Mouse (Mus musculus) heart, embryonic 14.5 days (tissue): ENCODE measurements around the gene Cct8l1. TPM values are rescaled to one million over a fixed set of nuclear protein-coding genes. Genes with fewer than 3 reads are reported as not detected.

Experiments used
- ATAC-seq: fragments of 200-750 bp; cut with Nextera tagmentation; 2 replicates; pipeline ENCODE4 v1.8.0; 2017; ENCODE audit warnings: low read depth, moderate TSS enrichment; ENCODE audit not compliant: insufficient number of reproducible peaks, insufficient read depth, low FRiP score
- H3K27ac ChIP-seq, 2 experiments: fragments of 200-500 bp in 1 of 2; fragments of 300-500 bp in 1 of 2; sonication (generic) in 1 of 2; replicated peaks in 1 of 2; 2 replicates each; pipeline ENCODE4 v1.5.1; 2012 to 2014; ENCODE audit warnings: low read depth in 2 of 2, low read length in 2 of 2, control low read depth in 1 of 2, mild to moderate bottlenecking in 1 of 2, mixed read lengths in 1 of 2; ENCODE audit not compliant: control insufficient read depth in 1 of 2, insufficient read depth in 1 of 2
- H3K27me3 ChIP-seq: fragments of 300-500 bp; sonication (generic); 2 replicates; pipeline ENCODE4 v1.6.1; 2014; ENCODE audit warnings: mild to moderate bottlenecking, low read length, control low read depth; ENCODE audit not compliant: control insufficient read depth, insufficient read depth
- H3K36me3 ChIP-seq: fragments of 300-500 bp; sonication (generic); 2 replicates; pipeline ENCODE4 v1.6.1; 2014; ENCODE audit warnings: mild to moderate bottlenecking, control low read depth, low read length, mixed read lengths; ENCODE audit not compliant: control insufficient read depth, insufficient read depth
- H3K4me1 ChIP-seq, 2 experiments: fragments of 200-500 bp in 1 of 2; fragments of 300-500 bp in 1 of 2; sonication (generic) in 1 of 2; 2 replicates each; pipeline ENCODE4 v1.6.1; 2012 to 2014; ENCODE audit warnings: low read length in 2 of 2, control low read depth in 1 of 2, mixed read lengths in 1 of 2; ENCODE audit not compliant: control insufficient read depth in 2 of 2, insufficient read depth in 2 of 2
- H3K4me2 ChIP-seq: fragments of 300-500 bp; sonication (generic); 2 replicates; pipeline ENCODE4 v1.6.1; 2014; ENCODE audit warnings: mild to moderate bottlenecking, low read length
- H3K4me3 ChIP-seq, 2 experiments: fragments of 200-500 bp in 1 of 2; fragments of 300-500 bp in 1 of 2; sonication (generic) in 1 of 2; 2 replicates each; pipeline ENCODE4 v1.5.1; 2012 to 2014; ENCODE audit warnings: low read length in 2 of 2, mild to moderate bottlenecking in 2 of 2, control low read depth in 1 of 2, low read depth in 1 of 2, moderate library complexity in 1 of 2; ENCODE audit not compliant: control insufficient read depth in 1 of 2, insufficient read depth in 1 of 2
- H3K9ac ChIP-seq: fragments of 300-500 bp; sonication (generic); 2 replicates; pipeline ENCODE4 v1.6.1; 2014; ENCODE audit warnings: mild to moderate bottlenecking, low read length
- H3K9me3 ChIP-seq: fragments of 300-500 bp; sonication (generic); 2 replicates; pipeline ENCODE4 v1.6.1; 2016; ENCODE audit warnings: low read length, control low read depth; ENCODE audit not compliant: control insufficient read depth
- WGBS: fragments of 180-500 bp; shearing (Covaris S2); extraction: QIAGEN DNeasy Blood & Tissue Kit; methylation state at CpG from one replicate; pipeline ENCODE4 v1.1.7; 2014; 5-methylcytosine and 5-hydroxymethylcytosine counted together
- polyA plus RNA-seq: library from polyadenylated mRNA; unstranded; fragments of >200 nt; fragmentation: Nextera tagmentation; extraction: Ambion mirVana; gene quantifications from 2 replicates; pipeline ENCODE4 v1.2.1, GENCODE M21; 2014

Cct8l1 gene
- polyA plus RNA-seq, 1 experiment from 2014 or later: not detected

- 29% methylated on average over 2 of the region's 2 CpGs for WGBS
- no peaks in the 10 kb centered on the region for H3K9me3 ChIP-seq
- H3K4me3 ChIP-seq: peak overlapping the region in 1 of 2 experiments; percentile 60; a peak in 3 of 4 replicates
- no peak for ATAC-seq
- H3K27me3 ChIP-seq: no peaks in the 10 kb centered on the region
- H3K27ac ChIP-seq: peak overlapping the region in 1 of 2 experiments; percentile 98; a peak in 2 of 4 replicates
- H3K36me3 ChIP-seq: no peaks in the 10 kb centered on the region
- H3K4me1 ChIP-seq: peaks cover 12 to 14% of the 10 kb centered on the region in 2 experiments
- peak overlapping the region; percentile 71 for H3K4me2 ChIP-seq
- peak overlapping the region; percentile 86 for H3K9ac ChIP-seq
Measured at GRCm38 (mm10) chr5:25530629-25531028, 14.8 kb downstream of the Cct8l1 start.

DNA sequence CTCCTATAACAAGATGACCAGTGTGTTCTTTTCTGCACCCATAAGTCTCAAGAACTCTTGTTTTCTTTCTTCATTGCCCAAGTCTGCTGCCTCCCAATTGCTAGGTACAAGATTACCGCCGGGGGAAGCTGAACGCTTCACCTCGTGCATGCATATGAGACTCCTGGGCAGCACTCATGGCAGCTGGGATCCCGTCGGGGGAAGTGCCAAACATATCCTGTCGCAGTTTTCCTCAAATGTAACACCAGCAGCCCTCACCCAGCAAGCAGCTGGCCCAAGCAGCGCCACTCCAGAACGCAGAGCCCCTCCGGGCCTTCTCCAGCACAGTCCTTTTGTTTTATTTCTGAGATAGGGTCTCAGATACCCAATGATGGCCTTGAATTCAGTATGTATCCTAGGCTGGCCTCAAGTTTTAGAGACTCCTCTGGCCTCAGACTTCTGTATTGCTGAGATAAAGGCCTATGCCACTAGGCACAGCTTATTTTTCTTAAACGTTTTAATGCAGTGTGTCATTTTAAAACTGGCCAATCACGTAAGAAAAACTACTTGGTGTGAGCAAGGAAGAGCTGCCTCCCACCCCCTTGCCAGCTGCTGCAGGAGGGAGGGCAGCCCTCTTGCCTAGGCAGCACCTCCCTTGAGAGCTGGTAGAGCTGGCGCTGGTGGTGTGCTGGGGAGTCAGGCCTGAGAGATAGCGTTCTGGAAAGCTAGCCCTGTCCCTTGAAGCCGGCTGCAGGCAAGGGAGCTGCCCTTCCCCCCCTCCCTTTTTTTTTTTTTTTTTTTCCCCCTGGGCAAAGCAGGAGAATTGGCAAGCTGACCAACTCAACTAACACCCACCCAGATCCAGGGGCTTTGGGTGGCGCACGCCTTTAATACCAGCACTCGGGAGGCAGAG, 16.6 kb downstream of the Cct8l1 start:
- no peak for ATAC-seq
- WGBS: 39% methylated on average over 18 of the region's 18 CpGs
- Histone ChIP-seq H3K4me2 (no peak overlapping the region), H3K27ac (no peak overlapping the region), H3K27me3 (no peaks in the 10 kb centered on the region), H3K4me1 (peaks cover 7 to 9% of the 10 kb centered on the region in 2 experiments; a peak in 2 of 4 replicates), H3K36me3 (no peaks in the 10 kb centered on the region), H3K9me3 (peaks cover under 1% of the 10 kb centered on the region; the same call in 1 of the 2 replicates), H3K4me3 (no peak overlapping the region), H3K9ac (no peak overlapping the region)

GRCm38 (mm10) chr5:25533298-25533697, 17.4 kb downstream of the Cct8l1 start:
- no peak overlapping the region for H3K4me2 ChIP-seq
- ATAC-seq: no peak
- H3K27ac ChIP-seq: no peak overlapping the region
- H3K4me1 ChIP-seq: peaks cover 7 to 8% of the 10 kb centered on the region in 2 experiments; a peak in 2 of 4 replicates
- H3K36me3 ChIP-seq: no peaks in the 10 kb centered on the region
- H3K27me3 ChIP-seq: no peaks in the 10 kb centered on the region
- no peak overlapping the region for H3K9ac ChIP-seq
- peaks cover 9% of the 10 kb centered on the region; the same call in 1 of the 2 replicates for H3K9me3 ChIP-seq
- no peak overlapping the region for H3K4me3 ChIP-seq
- WGBS: 68% methylated on average over 5 of the region's 5 CpGs

DNA sequence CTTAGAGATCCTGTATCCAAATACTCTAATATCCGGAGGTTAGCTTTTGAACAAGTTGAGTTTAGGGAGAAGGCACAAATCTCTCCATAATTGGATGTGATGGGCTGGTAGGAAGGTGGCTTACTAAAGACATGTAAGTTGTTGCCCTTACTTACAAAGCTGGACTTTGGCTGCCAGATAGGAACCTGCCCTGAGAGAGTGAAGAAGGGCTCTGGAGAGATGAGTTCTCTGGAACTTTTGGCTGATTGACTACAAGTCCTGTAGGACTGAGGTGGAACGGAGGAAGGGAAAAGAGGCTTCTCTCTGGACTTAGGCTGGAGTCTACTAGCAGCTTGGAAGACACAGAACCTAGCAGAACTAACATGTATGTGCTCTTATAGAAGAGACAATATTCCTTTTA, 19.7 kb downstream of the Cct8l1 start:
- Histone ChIP-seq H3K4me1 (peaks cover 4 to 8% of the 10 kb centered on the region in 2 experiments; a peak in 2 of 4 replicates), H3K36me3 (no peaks in the 10 kb centered on the region), H3K27ac (no peak overlapping the region), H3K4me3 (no peak overlapping the region), H3K27me3 (no peaks in the 10 kb centered on the region), H3K9me3 (peaks cover 11% of the 10 kb centered on the region; the same call in 1 of the 2 replicates), H3K9ac (no peak overlapping the region), H3K4me2 (no peak overlapping the region)
- no peak for ATAC-seq
- 89% methylated on average over 2 of the region's 2 CpGs for WGBS

DNA sequence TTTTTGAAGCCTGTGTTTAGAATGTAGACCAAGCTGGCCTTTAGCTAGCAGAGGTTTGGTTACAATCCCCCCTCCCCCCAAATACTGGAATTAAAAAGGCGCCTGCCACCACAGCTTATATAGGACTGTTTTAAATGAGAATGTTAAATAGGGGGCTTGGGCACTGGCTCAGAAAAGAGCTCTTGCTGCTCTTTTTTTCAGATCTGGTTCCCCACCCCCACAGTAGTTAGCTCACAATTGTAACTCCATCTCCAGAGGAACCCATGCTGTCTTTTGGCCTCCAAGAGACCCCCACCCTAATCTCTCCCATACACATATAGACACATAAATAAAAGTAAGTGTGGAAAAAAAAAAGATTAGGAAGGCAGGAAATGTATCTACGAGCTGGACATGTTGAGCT, 20.6 kb downstream of the Cct8l1 start:
- WGBS: 60% methylated on average over 2 of the region's 2 CpGs

DNA sequence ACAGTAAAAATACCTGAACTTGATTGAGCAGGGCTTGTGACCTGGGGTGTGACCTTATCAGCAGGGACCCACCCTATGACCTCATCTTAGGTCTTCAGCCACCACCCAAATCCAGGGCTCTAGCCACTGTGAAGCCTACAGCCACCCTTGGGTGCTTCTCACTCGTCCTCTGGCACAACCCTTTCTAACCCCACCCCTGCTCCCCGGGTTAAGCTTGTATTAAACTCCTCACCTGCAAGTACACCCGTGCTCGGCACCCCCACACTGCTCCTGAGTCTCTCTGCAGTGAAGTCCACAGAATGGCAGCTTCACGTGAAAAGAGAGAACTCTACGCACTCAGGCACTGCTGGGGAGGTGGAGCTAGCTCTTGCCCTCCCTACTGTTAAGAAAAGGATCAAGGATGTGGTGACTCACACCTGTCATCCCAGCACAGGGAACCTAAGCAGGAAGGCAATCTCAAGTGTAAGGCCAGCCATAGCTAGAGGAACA, 21.1 kb downstream of the Cct8l1 start:
- Histone ChIP-seq H3K4me3 (no peak overlapping the region), H3K4me2 (no peak overlapping the region), H3K27ac (no peak overlapping the region), H3K9ac (no peak overlapping the region), H3K27me3 (no peaks in the 10 kb centered on the region), H3K9me3 (peaks cover 11% of the 10 kb centered on the region; the same call in 1 of the 2 replicates), H3K36me3 (no peaks in the 10 kb centered on the region), H3K4me1 (peaks cover 4 to 8% of the 10 kb centered on the region in 2 experiments; a peak in 2 of 4 replicates)
- no peak for ATAC-seq
- 35% methylated on average over 6 of the region's 6 CpGs for WGBS

More for the DNA sequence above, 20.6 kb downstream of the Cct8l1 start:
- Histone ChIP-seq H3K4me1 (peaks cover 4 to 8% of the 10 kb centered on the region in 2 experiments; a peak in 2 of 4 replicates), H3K4me2 (no peak overlapping the region), H3K27me3 (no peaks in the 10 kb centered on the region), H3K36me3 (no peaks in the 10 kb centered on the region), H3K27ac (no peak overlapping the region), H3K4me3 (no peak overlapping the region), H3K9me3 (peaks cover 11% of the 10 kb centered on the region; the same call in 1 of the 2 replicates), H3K9ac (no peak overlapping the region)
- ATAC-seq: no peak

DNA sequence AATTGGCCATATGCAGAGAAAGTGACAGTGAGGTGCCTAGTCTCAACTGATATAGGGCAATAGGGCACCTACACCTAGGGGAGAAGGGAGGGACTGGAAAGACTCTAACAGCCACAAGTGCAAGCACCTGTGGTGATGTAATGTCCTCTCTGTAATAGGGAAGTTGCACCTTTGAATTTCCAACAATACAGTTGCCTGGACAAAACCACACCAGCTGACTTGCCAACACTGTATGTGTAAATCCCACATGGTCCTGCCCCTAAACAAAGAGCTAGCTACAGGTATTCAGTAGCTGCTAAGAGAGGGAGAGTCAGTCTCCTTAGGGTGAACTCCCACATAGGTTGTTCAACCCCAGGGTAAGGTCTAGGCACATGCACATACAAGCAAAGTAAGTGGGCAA, 24.5 kb downstream of the Cct8l1 start:
- Histone ChIP-seq H3K4me3 (no peak overlapping the region), H3K9me3 (peaks cover 11% of the 10 kb centered on the region; the same call in 1 of the 2 replicates), H3K27me3 (no peaks in the 10 kb centered on the region), H3K4me1 (0 out of 4 replicates have a peak, but pooled peaks cover 0 to 2% of the 10 kb centered on the region in 2 experiments), H3K4me2 (no peak overlapping the region), H3K36me3 (no peaks in the 10 kb centered on the region), H3K9ac (no peak overlapping the region), H3K27ac (no peak overlapping the region)
- ATAC-seq: no peak
